Mouse (Mus musculus): ENCODE results near the gene Selenot. TPM values are rescaled to one million over a fixed set of nuclear protein-coding genes. Genes with fewer than 3 reads are reported as not detected.
"Not testable (repeated sequence)": the region's sequence is repeated elsewhere in the genome, so short reads cannot be mapped to it uniquely, and the experiment has no call there.

Gene Selenot
- polyA plus RNA-seq, 1 experiment from 2014 or later = 16.0 TPM

GRCm38 (mm10) chr3:58582788-58583426, 6.5 kb downstream of the Selenot start:
- ATAC-seq (ENCODE audit: insufficient number of reproducible peaks, low FRiP score, low TSS enrichment, low read depth) = no peak
- Histone ChIP-seq H3K36me3 (peaks cover 23% of the 10 kb centered on the region), H3K27me3 (no peaks in the 10 kb centered on the region), H3K4me2 (replicated peaks) (no peak overlapping the region), H3K4me3 (replicated peaks) (no peak overlapping the region), H3K4me1 (peaks cover 9% of the 10 kb centered on the region; the same call in 1 of the 2 replicates), H3K9ac (no peak overlapping the region), H3K9me3 (replicated peaks) (no peaks in the 10 kb centered on the region), H3K27ac (replicated peaks) (no peak overlapping the region)
- WGBS = 83% methylated on average over 5 of the region's 5 CpGs

- not testable (repeated sequence) for H3K9ac ChIP-seq; H3K4me3 ChIP-seq (replicated peaks); H3K27ac ChIP-seq (replicated peaks); H3K4me1 ChIP-seq; H3K4me2 ChIP-seq (replicated peaks); H3K27me3 ChIP-seq; ATAC-seq (ENCODE audit: insufficient number of reproducible peaks, low FRiP score, low TSS enrichment, low read depth); H3K9me3 ChIP-seq (replicated peaks)
- H3K36me3 ChIP-seq = peaks cover 32% of the 10 kb centered on the region
- 78% methylated on average over 4 of the region's 4 CpGs for WGBS
These were observed 14.1 kb downstream of the Selenot start for GRCm38 (mm10) chr3:58590544-58590943.

- not testable (repeated sequence) for H3K9ac ChIP-seq; H3K27me3 ChIP-seq; H3K27ac ChIP-seq (replicated peaks); H3K9me3 ChIP-seq (replicated peaks); ATAC-seq (ENCODE audit: insufficient number of reproducible peaks, low FRiP score, low TSS enrichment, low read depth); H3K4me3 ChIP-seq (replicated peaks); H3K4me1 ChIP-seq; H3K4me2 ChIP-seq (replicated peaks)
- peaks cover 17% of the 10 kb centered on the region for H3K36me3 ChIP-seq
- 86% methylated on average over 7 of the region's 7 CpGs for WGBS
These were observed 16.2 kb downstream of the Selenot start for GRCm38 (mm10) chr3:58592666-58593065.

- 71% methylated on average over 5 of the region's 5 CpGs for WGBS
- Histone ChIP-seq H3K27me3 (no peaks in the 10 kb centered on the region), H3K36me3 (peaks cover 14% of the 10 kb centered on the region), H3K27ac (replicated peaks) (no peak overlapping the region), H3K4me2 (replicated peaks) (no peak overlapping the region), H3K4me1 (no peaks in the 10 kb centered on the region), H3K9me3 (replicated peaks) (no peaks in the 10 kb centered on the region), H3K9ac (no peak overlapping the region), H3K4me3 (replicated peaks) (no peak overlapping the region)
- no peak for ATAC-seq (ENCODE audit: insufficient number of reproducible peaks, low FRiP score, low TSS enrichment, low read depth)
These were observed 17.2 kb downstream of the Selenot start for GRCm38 (mm10) chr3:58593623-58594022.

GRCm38 (mm10) chr3:58608506-58608905, 32.1 kb downstream of the Selenot start:
- no peaks in the 10 kb centered on the region for H3K27me3 ChIP-seq
- H3K4me3 ChIP-seq (replicated peaks) = no peak overlapping the region
- no peak overlapping the region for H3K9ac ChIP-seq
- no peaks in the 10 kb centered on the region for H3K9me3 ChIP-seq (replicated peaks)
- 57% methylated on average over 4 of the region's 4 CpGs for WGBS
- H3K27ac ChIP-seq (replicated peaks) = no peak overlapping the region
- no peak for ATAC-seq (ENCODE audit: insufficient number of reproducible peaks, low FRiP score, low TSS enrichment, low read depth)
- no peak overlapping the region for H3K4me2 ChIP-seq (replicated peaks)
- H3K36me3 ChIP-seq = no peaks in the 10 kb centered on the region
- H3K4me1 ChIP-seq = no peaks in the 10 kb centered on the region

- Histone ChIP-seq H3K36me3 (no peaks in the 10 kb centered on the region), H3K9me3 (replicated peaks) (no peaks in the 10 kb centered on the region), H3K4me3 (replicated peaks) (no peak overlapping the region), H3K27me3 (no peaks in the 10 kb centered on the region), H3K4me1 (no peaks in the 10 kb centered on the region), H3K27ac (replicated peaks) (no peak overlapping the region), H3K4me2 (replicated peaks) (no peak overlapping the region), H3K9ac (no peak overlapping the region)
- ATAC-seq (ENCODE audit: insufficient number of reproducible peaks, low FRiP score, low TSS enrichment, low read depth) = no peak
- WGBS = 58% methylated on average over 5 of the region's 5 CpGs
These were observed 33.5 kb downstream of the Selenot start for GRCm38 (mm10) chr3:58609985-58610384.

GRCm38 (mm10) chr3:58621066-58621465, 44.6 kb downstream of the Selenot start:
- no peaks in the 10 kb centered on the region for H3K27me3 ChIP-seq
- no peak for ATAC-seq (ENCODE audit: insufficient number of reproducible peaks, low FRiP score, low TSS enrichment, low read depth)
- H3K4me3 ChIP-seq (replicated peaks) = no peak overlapping the region
- 70% methylated on average over 7 of the region's 7 CpGs for WGBS
- H3K36me3 ChIP-seq = no peaks in the 10 kb centered on the region
- H3K4me2 ChIP-seq (replicated peaks) = no peak overlapping the region
- H3K9me3 ChIP-seq (replicated peaks) = no peaks in the 10 kb centered on the region
- no peaks in the 10 kb centered on the region for H3K4me1 ChIP-seq
- no peak overlapping the region for H3K27ac ChIP-seq (replicated peaks)
- H3K9ac ChIP-seq = no peak overlapping the region

- no peak overlapping the region for H3K27ac ChIP-seq (replicated peaks)
- WGBS = 69% methylated on average over 3 of the region's 3 CpGs
- H3K27me3 ChIP-seq = no peaks in the 10 kb centered on the region
- no peaks in the 10 kb centered on the region for H3K4me1 ChIP-seq
- H3K36me3 ChIP-seq = no peaks in the 10 kb centered on the region
- H3K4me3 ChIP-seq (replicated peaks) = no peak overlapping the region
- H3K9me3 ChIP-seq (replicated peaks) = no peaks in the 10 kb centered on the region
- no peak overlapping the region for H3K4me2 ChIP-seq (replicated peaks)
- H3K9ac ChIP-seq = no peak overlapping the region
- no peak for ATAC-seq (ENCODE audit: insufficient number of reproducible peaks, low FRiP score, low TSS enrichment, low read depth)
These were observed 46.4 kb downstream of the Selenot start for GRCm38 (mm10) chr3:58622665-58623394.

GRCm38 (mm10) chr3:58624981-58625380, 48.5 kb downstream of the Selenot start:
- H3K4me1 ChIP-seq = no peaks in the 10 kb centered on the region
- H3K4me2 ChIP-seq (replicated peaks) = no peak overlapping the region
- no peak overlapping the region for H3K9ac ChIP-seq
- no peaks in the 10 kb centered on the region for H3K36me3 ChIP-seq
- no peak for ATAC-seq (ENCODE audit: insufficient number of reproducible peaks, low FRiP score, low TSS enrichment, low read depth)
- no peak overlapping the region for H3K4me3 ChIP-seq (replicated peaks)
- no peak overlapping the region for H3K27ac ChIP-seq (replicated peaks)
- H3K27me3 ChIP-seq = no peaks in the 10 kb centered on the region
- H3K9me3 ChIP-seq (replicated peaks) = no peaks in the 10 kb centered on the region
- 84% methylated on average over 4 of the region's 4 CpGs for WGBS

GRCm38 (mm10) chr3:58631693-58632092, 55.3 kb downstream of the Selenot start:
- WGBS = 78% methylated on average over 2 of the region's 2 CpGs

GRCm38 (mm10) chr3:58636406-58637295, 60.2 kb downstream of the Selenot start, which contains the start of gene Erich6:
Erich6 (minus strand) TSS chr3:58637207.
- Histone ChIP-seq H3K36me3 (no peaks in the 10 kb centered on the region), H3K4me3 (replicated peaks) (peak within 1 kb of the TSS; percentile 49), H3K9ac (peak within 1 kb of the TSS; percentile 19; the same call in 1 of the 2 replicates), H3K9me3 (replicated peaks) (no peaks in the 10 kb centered on the region), H3K4me2 (replicated peaks) (peak within 1 kb of the TSS; percentile 93), H3K27ac (replicated peaks) (no peak within 1 kb of the TSS), H3K27me3 (no peaks in the 10 kb centered on the region), H3K4me1 (peaks cover 7% of the 10 kb centered on the region; the same call in 1 of the 2 replicates)
- under 1% methylated on average over 34 of the region's 34 CpGs for WGBS
- peak; percentile 77 for ATAC-seq (ENCODE audit: insufficient number of reproducible peaks, low FRiP score, low TSS enrichment, low read depth)

More at GRCm38 (mm10) chr3:58631693-58632092, 55.3 kb downstream of the Selenot start:
- H3K9ac ChIP-seq = no peak overlapping the region
- H3K27me3 ChIP-seq = no peaks in the 10 kb centered on the region
- no peak overlapping the region for H3K27ac ChIP-seq (replicated peaks)
- no peak for ATAC-seq (ENCODE audit: insufficient number of reproducible peaks, low FRiP score, low TSS enrichment, low read depth)
- peaks cover 4% of the 10 kb centered on the region; the same call in 1 of the 2 replicates for H3K4me1 ChIP-seq
- no peaks in the 10 kb centered on the region for H3K9me3 ChIP-seq (replicated peaks)
- H3K4me2 ChIP-seq (replicated peaks) = no peak overlapping the region
- no peaks in the 10 kb centered on the region for H3K36me3 ChIP-seq
- no peak overlapping the region for H3K4me3 ChIP-seq (replicated peaks)
